Mouse (Mus musculus): ENCODE results near the gene Hcn3. TPM values are rescaled to one million over a fixed set of nuclear protein-coding genes. Genes with fewer than 3 reads are reported as not detected.
A peak's percentile ranks its signal among the peaks of the same experiment; 100 is the strongest.

Gene Hcn3
- total and polyA plus RNA-seq, 2 experiments from 2014 or later = 38.1 to 85.7 TPM

DNA sequence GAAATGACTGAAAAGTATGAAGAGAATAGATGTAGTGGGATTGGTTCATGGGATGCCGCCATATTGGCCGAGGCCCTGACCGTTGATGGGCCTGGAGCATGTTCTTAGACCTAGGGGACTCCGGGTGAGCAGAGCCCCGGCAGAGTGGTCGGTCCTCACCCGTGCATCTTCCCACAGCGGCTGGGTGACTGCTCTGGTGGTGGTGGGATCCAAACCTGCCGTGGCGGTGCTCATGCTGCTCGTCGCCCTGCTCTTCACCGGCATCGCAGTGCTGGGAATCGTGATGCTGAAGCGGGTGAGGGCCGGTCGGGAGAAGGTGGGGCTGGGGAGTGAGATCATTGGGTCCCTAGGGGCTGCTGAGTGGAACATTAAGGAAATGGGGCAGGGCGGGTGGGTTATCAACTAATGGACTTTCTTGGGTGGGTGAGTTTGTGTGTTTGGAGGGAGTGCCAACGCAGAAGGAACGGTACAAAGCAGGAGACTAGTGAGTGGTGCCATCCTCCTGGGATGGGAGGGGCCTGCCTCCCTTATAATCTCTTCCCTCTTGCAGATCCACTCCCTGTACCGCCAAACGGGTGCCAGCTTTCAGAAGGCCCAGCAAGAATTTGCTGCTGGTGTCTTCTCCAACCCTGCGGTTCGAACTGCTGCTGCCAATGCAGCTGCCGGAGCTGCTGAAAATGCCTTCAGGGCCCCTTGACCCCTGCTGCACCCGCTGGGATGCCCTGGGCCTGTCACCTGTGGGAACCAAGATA lies 21.9 kb upstream of the Hcn3 start:
- no peak overlapping the region for H3K4me3 ChIP-seq (ENCODE audit: low read length)
- ATAC-seq = no peak
- H3K27ac ChIP-seq = peak overlapping the region; percentile 90; the same call in 1 of the 2 replicates
- H3K9me3 ChIP-seq (ENCODE audit: low read length) = no peaks in the 10 kb centered on the region
- DNase-seq (ENCODE audit: low spot score) = no peak
- TF ChIP-seq CTCF (IDR thresholded peaks at IDR 0.05; ENCODE audit: low read depth) = no peak
- H3K36me3 ChIP-seq (ENCODE audit: insufficient read depth, low read length) = peaks cover 24% of the 10 kb centered on the region; the same call in 1 of the 2 replicates
- no peak overlapping the region for H3K4me2 ChIP-seq (ENCODE audit: low read depth, low read length)
- no peaks in the 10 kb centered on the region for H3K27me3 ChIP-seq (ENCODE audit: insufficient read depth, low read length)
- 90% methylated on average over 27 of the region's 27 CpGs for WGBS
- H3K4me1 ChIP-seq (ENCODE audit: insufficient read depth, low read length) = peaks cover 15% of the 10 kb centered on the region
- H3K9ac ChIP-seq (replicated peaks; ENCODE audit: low read length) = no peak overlapping the region

DNA sequence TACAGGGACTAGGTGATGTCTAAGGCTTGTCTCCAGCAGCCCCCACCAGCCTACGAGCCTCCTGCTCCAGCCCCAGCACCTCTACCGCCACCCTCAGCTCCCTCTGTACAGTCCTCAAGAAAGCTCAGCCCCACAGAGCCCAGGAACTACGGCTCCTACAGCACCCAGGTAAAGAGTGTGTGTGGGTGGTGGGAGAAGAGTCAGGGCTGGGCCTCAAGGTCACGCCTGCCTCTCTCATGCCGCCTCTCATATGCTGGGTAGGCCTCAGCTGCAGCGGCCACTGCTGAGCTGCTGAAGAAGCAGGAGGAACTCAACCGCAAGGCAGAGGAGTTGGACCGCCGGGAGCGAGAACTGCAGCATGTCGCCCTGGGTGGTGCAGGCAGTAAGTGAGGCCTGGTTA lies 19.1 kb upstream of the Hcn3 start:
- Histone ChIP-seq H3K27me3 (ENCODE audit: insufficient read depth, low read length) (no peaks in the 10 kb centered on the region), H3K9me3 (ENCODE audit: low read length) (no peaks in the 10 kb centered on the region), H3K4me3 (ENCODE audit: low read length) (no peak overlapping the region), H3K4me1 (ENCODE audit: insufficient read depth, low read length) (peaks cover 14% of the 10 kb centered on the region), H3K36me3 (ENCODE audit: insufficient read depth, low read length) (peaks cover 50% of the 10 kb centered on the region), H3K27ac (no peak overlapping the region), H3K9ac (replicated peaks; ENCODE audit: low read length) (no peak overlapping the region), H3K4me2 (ENCODE audit: low read depth, low read length) (no peak overlapping the region)
- WGBS = 94% methylated on average over 11 of the region's 11 CpGs
- no peak for TF ChIP-seq CTCF (IDR thresholded peaks at IDR 0.05; ENCODE audit: low read depth)
- DNase-seq (ENCODE audit: low spot score) (no peak), ATAC-seq (no peak)

DNA sequence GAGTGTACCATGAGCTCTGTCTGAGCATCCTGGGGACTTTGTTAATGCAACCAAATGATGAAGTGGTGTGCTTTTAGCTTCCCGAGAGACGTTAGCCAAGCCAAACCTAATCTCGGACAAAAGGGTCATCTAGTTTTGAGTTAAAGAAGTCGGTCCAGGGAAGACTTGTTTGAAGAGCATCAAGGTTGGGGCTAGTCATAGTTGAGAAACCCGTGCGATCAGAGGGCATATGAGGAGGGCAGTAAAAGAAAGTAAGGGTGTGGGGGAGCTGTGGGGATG lies 18.1 kb upstream of the Hcn3 start:
- DNase-seq (ENCODE audit: low spot score) = no peak
- 9% methylated on average over 6 of the region's 6 CpGs for WGBS
- peak overlapping the region; percentile 71 for H3K4me3 ChIP-seq (ENCODE audit: low read length)
- H3K4me1 ChIP-seq (ENCODE audit: insufficient read depth, low read length) = peaks cover 9% of the 10 kb centered on the region
- ATAC-seq = no peak
- H3K9ac ChIP-seq (replicated peaks; ENCODE audit: low read length) = peak overlapping the region; percentile 71
- peaks cover 60% of the 10 kb centered on the region for H3K36me3 ChIP-seq (ENCODE audit: insufficient read depth, low read length)
- H3K4me2 ChIP-seq (ENCODE audit: low read depth, low read length) = peak overlapping the region; percentile 98
- TF ChIP-seq CTCF (IDR thresholded peaks at IDR 0.05; ENCODE audit: low read depth) = no peak
- H3K27ac ChIP-seq = peak overlapping the region; percentile 78
- H3K9me3 ChIP-seq (ENCODE audit: low read length) = no peaks in the 10 kb centered on the region
- no peaks in the 10 kb centered on the region for H3K27me3 ChIP-seq (ENCODE audit: insufficient read depth, low read length)

DNA sequence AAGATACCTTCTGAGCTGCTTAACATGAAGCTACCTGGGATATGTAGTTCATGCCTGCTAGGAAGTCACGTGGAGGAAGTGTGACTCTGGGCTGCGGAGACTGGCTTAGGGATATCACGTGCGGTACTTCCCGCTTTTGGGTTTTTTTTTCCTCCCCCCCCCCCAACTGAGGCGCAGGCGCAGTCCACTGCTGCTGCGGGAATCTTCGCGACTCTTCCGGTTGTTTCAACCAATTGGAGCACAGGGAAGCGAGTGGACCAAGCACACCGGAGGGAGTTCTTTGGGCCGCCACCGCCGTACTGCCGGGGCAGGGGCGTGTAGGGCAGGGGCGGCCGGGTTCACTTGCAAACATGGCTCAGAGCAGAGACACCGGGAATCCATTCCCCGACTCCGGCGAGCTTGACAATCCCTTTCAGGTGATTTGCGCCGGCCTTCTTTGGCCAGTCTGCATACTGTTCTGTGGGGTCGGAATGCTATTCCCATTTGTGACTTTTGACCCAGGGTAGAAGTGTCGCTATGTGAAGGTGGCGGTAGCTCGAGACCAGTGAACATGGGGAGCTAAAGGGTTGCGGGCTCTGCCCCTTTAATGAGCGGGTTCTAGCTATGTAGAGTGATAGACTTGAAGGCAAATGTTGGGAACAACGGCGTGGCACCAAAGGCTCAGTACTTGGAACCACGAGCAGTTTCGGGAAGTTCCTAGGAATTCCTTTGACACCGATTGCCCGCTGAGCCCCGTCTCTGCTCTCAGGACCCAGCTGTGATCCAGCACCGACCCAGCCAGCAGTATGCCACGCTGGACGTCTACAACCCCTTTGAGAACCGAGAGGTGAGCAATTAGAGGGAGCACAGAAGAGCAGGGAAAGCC lies 17.5 kb upstream of the Hcn3 start, which contains the start of gene Scamp3:
Scamp3 (plus strand) TSS at position 232 of the 865 bp plus-strand sequence.
- Histone ChIP-seq H3K9ac (replicated peaks; ENCODE audit: low read length) (peak within 1 kb of the TSS; percentile 71), H3K4me3 (ENCODE audit: low read length) (peak within 1 kb of the TSS; percentile 71), H3K4me2 (ENCODE audit: low read depth, low read length) (peak within 1 kb of the TSS; percentile 98), H3K9me3 (ENCODE audit: low read length) (no peaks in the 10 kb centered on the region), H3K27ac (peak within 1 kb of the TSS; percentile 78), H3K27me3 (ENCODE audit: insufficient read depth, low read length) (no peaks in the 10 kb centered on the region), H3K36me3 (ENCODE audit: insufficient read depth, low read length) (peaks cover 65% of the 10 kb centered on the region), H3K4me1 (ENCODE audit: insufficient read depth, low read length) (peaks cover 9% of the 10 kb centered on the region)
- ATAC-seq (peak; percentile 96), DNase-seq (ENCODE audit: low spot score) (peak; percentile 97)
- under 1% methylated on average over 43 of the region's 43 CpGs for WGBS
- TF ChIP-seq CTCF (IDR thresholded peaks at IDR 0.05; ENCODE audit: low read depth) = no peak

DNA sequence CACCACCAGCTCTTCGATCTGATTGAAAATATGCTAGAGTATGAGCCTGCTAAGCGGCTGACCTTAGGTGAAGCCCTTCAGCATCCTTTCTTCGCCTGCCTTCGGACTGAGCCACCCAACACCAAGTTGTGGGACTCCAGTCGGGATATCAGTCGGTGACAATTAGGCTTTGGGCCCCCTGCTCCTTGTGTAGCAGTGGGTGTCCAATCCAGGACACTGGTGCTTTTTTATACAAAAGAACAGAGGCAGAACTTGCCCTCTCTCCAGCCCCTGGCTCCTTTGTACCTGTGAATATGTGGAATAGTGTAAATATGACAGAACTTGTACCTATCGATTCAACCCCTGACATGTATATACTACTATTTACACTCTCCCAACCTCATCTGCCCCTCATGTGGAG lies 16.4 kb upstream of the Hcn3 start:
- ATAC-seq = no peak
- WGBS = 77% methylated on average over 7 of the region's 7 CpGs

DNA sequence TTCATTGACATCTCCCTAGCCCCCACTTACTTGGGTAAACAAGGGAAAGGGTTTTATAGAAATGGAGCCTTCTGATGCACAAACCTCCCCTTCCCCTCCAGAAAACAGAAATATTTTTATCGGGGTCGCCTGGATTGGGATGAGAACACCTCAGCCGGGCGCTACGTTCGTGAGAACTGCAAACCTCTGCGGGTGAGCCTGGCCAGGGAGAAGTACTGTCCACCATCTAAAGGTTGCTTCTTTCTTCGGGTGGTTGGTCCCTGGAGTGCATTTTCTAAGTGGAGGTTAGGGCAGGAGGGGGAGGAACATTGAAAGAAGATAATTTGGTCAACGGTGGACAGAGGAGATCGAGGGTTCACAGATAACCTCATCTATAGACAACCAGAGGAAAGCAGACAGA lies 15.5 kb upstream of the Hcn3 start:
- H3K4me3 ChIP-seq (ENCODE audit: low read length) = no peak overlapping the region
- no peaks in the 10 kb centered on the region for H3K9me3 ChIP-seq (ENCODE audit: low read length)
- H3K4me2 ChIP-seq (ENCODE audit: low read depth, low read length) = no peak overlapping the region
- no peak overlapping the region for H3K9ac ChIP-seq (replicated peaks; ENCODE audit: low read length)
- peaks cover 9% of the 10 kb centered on the region for H3K4me1 ChIP-seq (ENCODE audit: insufficient read depth, low read length)
- no peak overlapping the region for H3K27ac ChIP-seq
- TF ChIP-seq CTCF (IDR thresholded peaks at IDR 0.05; ENCODE audit: low read depth) = no peak
- WGBS = 92% methylated on average over 10 of the region's 10 CpGs
- DNase-seq (ENCODE audit: low spot score) (no peak), ATAC-seq (no peak)
- peaks cover 56% of the 10 kb centered on the region for H3K36me3 ChIP-seq (ENCODE audit: insufficient read depth, low read length)
- H3K27me3 ChIP-seq (ENCODE audit: insufficient read depth, low read length) = no peaks in the 10 kb centered on the region

More for the DNA sequence above, 16.4 kb upstream of the Hcn3 start:
- Histone ChIP-seq H3K4me3 (ENCODE audit: low read length) (no peak overlapping the region), H3K9me3 (ENCODE audit: low read length) (no peaks in the 10 kb centered on the region), H3K27me3 (ENCODE audit: insufficient read depth, low read length) (no peaks in the 10 kb centered on the region), H3K27ac (no peak overlapping the region), H3K36me3 (ENCODE audit: insufficient read depth, low read length) (peaks cover 57% of the 10 kb centered on the region), H3K4me2 (ENCODE audit: low read depth, low read length) (no peak overlapping the region), H3K9ac (replicated peaks; ENCODE audit: low read length) (no peak overlapping the region), H3K4me1 (ENCODE audit: insufficient read depth, low read length) (peaks cover 9% of the 10 kb centered on the region)
- no peak for TF ChIP-seq CTCF (IDR thresholded peaks at IDR 0.05; ENCODE audit: low read depth)
- no peak for DNase-seq (ENCODE audit: low spot score)
